Mouse (Mus musculus) forebrain, embryonic 12.5 days (tissue): Measurements from ENCODE around the gene 1110032A03Rik. TPM values are rescaled to one million over a fixed set of nuclear protein-coding genes. Genes with fewer than 3 reads are reported as not detected.

Experiments
- ATAC-seq: fragments of 200-750 bp; cut with Nextera tagmentation; 2 replicates; pipeline ENCODE4 v1.8.0; 2017; ENCODE audit warnings: moderate TSS enrichment; ENCODE audit not compliant: low FRiP score
- H3K27ac ChIP-seq: fragments of 300-500 bp; sonication (generic); 2 replicates; pipeline ENCODE4 v1.5.1; 2016; ENCODE audit warnings: mild to moderate bottlenecking
- H3K27me3 ChIP-seq: fragments of 300-500 bp; sonication (generic); 2 replicates; pipeline ENCODE4 v1.6.1; 2016; ENCODE audit warnings: mild to moderate bottlenecking
- H3K36me3 ChIP-seq: fragments of 300-500 bp; sonication (generic); replicated peaks from 2 replicates; pipeline ENCODE4 v1.6.1; 2016; ENCODE audit warnings: mild to moderate bottlenecking
- H3K4me1 ChIP-seq: fragments of 300-500 bp; sonication (generic); 2 replicates; pipeline ENCODE4 v1.6.1; 2016
- H3K4me2 ChIP-seq: fragments of 300-500 bp; sonication (generic); 2 replicates; pipeline ENCODE4 v1.6.1; 2016; ENCODE audit warnings: mild to moderate bottlenecking, moderate library complexity
- H3K4me3 ChIP-seq: fragments of 300-500 bp; sonication (generic); replicated peaks from 2 replicates; pipeline ENCODE4 v1.5.1; 2016; ENCODE audit warnings: mild to moderate bottlenecking
- H3K9ac ChIP-seq: fragments of 300-500 bp; sonication (generic); 2 replicates; pipeline ENCODE4 v1.6.1; 2016; ENCODE audit warnings: mild to moderate bottlenecking
- H3K9me3 ChIP-seq: fragments of 300-500 bp; sonication (generic); 2 replicates; pipeline ENCODE4 v1.6.1; 2016
- WGBS: fragments of 180-500 bp; shearing (Covaris S2); methylation state at CpG from one replicate; pipeline ENCODE4 v1.1.7; 2016; 5-methylcytosine and 5-hydroxymethylcytosine counted together
- polyA plus RNA-seq: library from polyadenylated mRNA; unstranded; fragments of >200 nt; fragmentation: Nextera tagmentation; extraction: Ambion mirVana; gene quantifications from 2 replicates; pipeline ENCODE4 v1.2.1, GENCODE M21; 2016

The 1110032A03Rik gene
- polyA plus RNA-seq, 1 experiment from 2014 or later = 38.0 TPM

- Histone ChIP-seq H3K4me1 (peaks cover 58% of the 10 kb centered on the region), H3K4me3 (no peak overlapping the region), H3K27ac (peak overlapping the region; percentile 61), H3K36me3 (no peaks in the 10 kb centered on the region), H3K9ac (no peak overlapping the region), H3K27me3 (peaks cover 4% of the 10 kb centered on the region; the same call in 1 of the 2 replicates), H3K9me3 (no peaks in the 10 kb centered on the region), H3K4me2 (peak overlapping the region; percentile 13; the same call in 1 of the 2 replicates)
- ATAC-seq = no peak; the same call in 1 of the 2 replicates
- 36% methylated on average over 3 of the region's 3 CpGs for WGBS
These were observed 50.5 kb downstream of the 1110032A03Rik start for GRCm38 (mm10) chr9:50724661-50725330.

DNA sequence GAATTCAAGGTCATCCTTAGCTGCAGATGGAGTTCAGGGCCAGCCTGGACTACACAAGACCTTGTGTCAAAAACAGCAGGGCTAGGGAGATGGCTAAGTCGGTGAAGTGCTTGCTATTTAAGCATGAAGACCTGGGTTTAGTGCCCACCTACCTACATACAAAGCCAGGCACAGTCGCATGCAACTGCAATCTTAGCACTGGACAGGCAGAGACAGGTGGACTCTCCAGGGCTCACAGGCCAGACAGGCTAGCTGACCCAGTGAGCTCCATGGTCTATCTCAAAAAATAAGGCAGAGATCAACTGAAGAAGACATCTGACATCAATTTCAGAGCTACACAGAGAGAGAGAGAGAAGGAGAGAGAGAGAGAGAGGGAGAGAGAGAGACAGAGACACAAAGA is 51.2 kb downstream of the 1110032A03Rik start:
- Histone ChIP-seq H3K9ac (no peak overlapping the region), H3K27ac (peak overlapping the region; percentile 61; the same call in 1 of the 2 replicates), H3K36me3 (no peaks in the 10 kb centered on the region), H3K4me1 (peaks cover 58% of the 10 kb centered on the region), H3K9me3 (no peaks in the 10 kb centered on the region), H3K4me2 (0 out of 2 replicates have a peak overlapping the region, but pooled peaks have one; percentile 13), H3K27me3 (no peaks in the 10 kb centered on the region; the same call in 1 of the 2 replicates), H3K4me3 (no peak overlapping the region)
- 93% methylated on average over 2 of the region's 2 CpGs for WGBS
- ATAC-seq = no peak

GRCm38 (mm10) chr9:50723406-50723805 is 51.9 kb downstream of the 1110032A03Rik start:
- Histone ChIP-seq H3K27me3 (no peaks in the 10 kb centered on the region), H3K9ac (no peak overlapping the region), H3K27ac (peak overlapping the region; percentile 46; the same call in 1 of the 2 replicates), H3K4me3 (no peak overlapping the region), H3K36me3 (no peaks in the 10 kb centered on the region), H3K4me1 (peaks cover 56% of the 10 kb centered on the region), H3K9me3 (no peaks in the 10 kb centered on the region), H3K4me2 (peak overlapping the region; percentile 8; the same call in 1 of the 2 replicates)
- WGBS = 70% methylated on average over 7 of the region's 7 CpGs
- ATAC-seq = no peak

DNA sequence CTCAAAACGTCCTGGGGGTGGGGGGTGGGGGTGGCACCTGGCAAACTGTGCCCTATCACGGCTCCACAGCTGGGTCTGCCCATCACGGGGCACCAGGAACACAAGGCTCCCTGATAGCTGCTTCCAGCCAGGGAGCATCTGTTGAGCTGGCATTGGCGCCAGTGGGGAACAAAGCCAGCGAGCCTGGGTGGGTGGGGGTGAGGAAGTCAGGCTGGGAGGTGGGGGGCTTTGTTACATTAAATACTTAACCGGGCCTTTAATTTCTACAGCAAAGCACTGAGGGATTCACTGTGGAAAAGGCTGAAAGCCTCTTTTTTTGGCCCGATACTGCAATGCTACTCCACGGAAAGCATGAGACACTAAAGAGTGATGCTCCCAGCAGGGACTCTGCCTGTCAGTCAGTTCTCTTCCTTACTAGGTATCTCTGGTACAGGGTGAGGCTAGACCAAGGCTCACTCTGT is 52.8 kb downstream of the 1110032A03Rik start:
- Histone ChIP-seq H3K4me2 (peak overlapping the region; percentile 8; the same call in 1 of the 2 replicates), H3K27ac (peak overlapping the region; percentile 56; the same call in 1 of the 2 replicates), H3K36me3 (no peaks in the 10 kb centered on the region), H3K9ac (no peak overlapping the region), H3K4me1 (peaks cover 50% of the 10 kb centered on the region), H3K9me3 (no peaks in the 10 kb centered on the region), H3K4me3 (no peak overlapping the region), H3K27me3 (no peaks in the 10 kb centered on the region)
- 58% methylated on average over 8 of the region's 8 CpGs for WGBS
- ATAC-seq = no peak

DNA sequence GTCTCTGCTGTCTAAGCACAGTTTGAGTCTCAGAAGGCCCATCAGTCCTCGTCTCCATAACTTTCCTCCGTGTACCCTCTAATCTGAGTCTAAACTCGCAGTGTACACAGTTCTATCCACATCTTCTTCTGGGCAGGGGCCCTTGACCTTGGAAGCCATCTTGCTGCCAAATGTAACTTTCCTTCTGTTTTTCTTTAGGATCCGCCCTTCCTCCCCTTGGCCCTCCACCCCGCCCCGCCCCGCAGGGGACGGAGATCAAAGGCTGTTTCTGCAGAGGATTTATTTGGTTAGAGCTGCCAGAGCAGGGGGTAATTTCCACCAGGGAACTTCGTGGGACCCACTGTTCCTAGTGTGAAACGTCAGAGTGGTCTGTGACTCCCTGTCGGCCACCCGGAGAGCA is 54.3 kb downstream of the 1110032A03Rik start:
- Histone ChIP-seq H3K4me1 (peaks cover 36% of the 10 kb centered on the region), H3K4me3 (no peak overlapping the region), H3K27me3 (no peaks in the 10 kb centered on the region), H3K27ac (no peak overlapping the region), H3K9me3 (no peaks in the 10 kb centered on the region), H3K4me2 (no peak overlapping the region), H3K36me3 (no peaks in the 10 kb centered on the region), H3K9ac (no peak overlapping the region)
- no peak for ATAC-seq
- WGBS = 53% methylated on average over 12 of the region's 12 CpGs

DNA sequence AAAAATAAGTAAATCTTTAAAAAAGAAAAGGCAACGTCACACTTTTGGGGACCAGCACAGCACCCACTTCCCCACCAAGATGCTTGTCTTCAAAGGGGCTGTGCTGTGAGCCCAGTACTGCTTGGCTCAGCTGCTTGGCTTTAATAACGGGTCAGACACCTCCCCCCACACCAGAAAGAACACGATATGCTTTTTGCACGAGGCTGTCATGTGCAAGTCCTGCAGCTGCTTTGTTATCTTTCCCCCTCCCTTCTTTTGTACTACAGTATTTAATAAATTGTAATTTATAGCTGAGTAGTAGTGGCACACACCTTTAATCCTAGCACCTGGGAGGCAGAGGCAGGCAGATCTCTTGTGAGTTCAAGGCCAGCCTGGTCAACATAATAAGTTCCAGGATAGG is 56.4 kb downstream of the 1110032A03Rik start:
- WGBS = 81% methylated on average over 4 of the region's 4 CpGs

DNA sequence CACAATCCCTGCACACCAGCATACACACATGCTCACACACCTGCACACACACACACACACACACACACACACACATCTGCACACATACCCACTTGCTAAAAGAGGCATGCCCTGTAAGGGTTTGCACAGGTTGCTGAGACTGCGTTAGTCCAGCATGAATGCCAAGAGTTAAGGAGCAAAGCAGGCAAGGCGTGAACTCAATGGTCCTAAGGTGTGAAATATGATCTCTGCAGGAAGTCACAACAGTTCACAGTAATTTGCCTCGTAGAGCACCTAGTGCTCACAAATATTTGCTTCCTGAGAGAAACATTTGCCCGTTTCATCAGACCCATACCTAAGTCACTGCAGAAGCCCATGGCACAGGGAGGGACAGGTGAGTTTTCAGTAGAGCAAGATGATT is 61.1 kb downstream of the 1110032A03Rik start:
- H3K27ac ChIP-seq = no peak overlapping the region
- no peak for ATAC-seq
- no peak overlapping the region for H3K4me3 ChIP-seq
- H3K27me3 ChIP-seq = no peaks in the 10 kb centered on the region
- no peaks in the 10 kb centered on the region for H3K4me1 ChIP-seq
- no peak overlapping the region for H3K4me2 ChIP-seq
- 61% methylated on average over 4 of the region's 4 CpGs for WGBS
- H3K36me3 ChIP-seq = 0 out of 2 replicates have a peak, but pooled peaks cover 6% of the 10 kb centered on the region
- H3K9me3 ChIP-seq = no peaks in the 10 kb centered on the region
- H3K9ac ChIP-seq = no peak overlapping the region

More for the DNA sequence above, 56.4 kb downstream of the 1110032A03Rik start:
- Histone ChIP-seq H3K9ac (no peak overlapping the region), H3K4me1 (peaks cover 20% of the 10 kb centered on the region), H3K4me2 (no peak overlapping the region), H3K27ac (no peak overlapping the region), H3K9me3 (no peaks in the 10 kb centered on the region), H3K4me3 (no peak overlapping the region), H3K27me3 (no peaks in the 10 kb centered on the region), H3K36me3 (no peaks in the 10 kb centered on the region)
- ATAC-seq = no peak

Other genes with a start within 250 kb of the 1110032A03Rik start
- gene Pts, start 246.8 kb downstream of the 1110032A03Rik start, polyA plus RNA-seq = 95.4 and 96.2 TPM in 2 replicates
- 12.3 and 16.1 TPM in 2 replicates for gene Il18, start 220.7 kb downstream of the 1110032A03Rik start, polyA plus RNA-seq
- 0.46 and 0.56 TPM in 2 replicates for gene Bco2, start 220.3 kb downstream of the 1110032A03Rik start, polyA plus RNA-seq
- 0.32 and 0.33 TPM in 2 replicates for gene Tex12, start 214.2 kb downstream of the 1110032A03Rik start, polyA plus RNA-seq
- gene Sdhd, start 171.7 kb downstream of the 1110032A03Rik start, polyA plus RNA-seq = 219 and 221 TPM in 2 replicates
- 385 and 386 TPM in 2 replicates for gene Timm8b, start 171.6 kb downstream of the 1110032A03Rik start, polyA plus RNA-seq
- 8.2 and 8.7 TPM in 2 replicates for gene Pih1d2, start 158.2 kb downstream of the 1110032A03Rik start, polyA plus RNA-seq
- 27.0 and 28.3 TPM in 2 replicates for gene Nkapd1, start 158.1 kb downstream of the 1110032A03Rik start, polyA plus RNA-seq
- 43.4 and 48.3 TPM in 2 replicates for gene Dlat, start 115.7 kb downstream of the 1110032A03Rik start, polyA plus RNA-seq
- gene Dixdc1, start 36.0 kb downstream of the 1110032A03Rik start, polyA plus RNA-seq = 18.2 and 18.6 TPM in 2 replicates
- gene 2310030G06Rik, start 29.0 kb downstream of the 1110032A03Rik start, polyA plus RNA-seq = 0.88 and 1.6 TPM in 2 replicates
- gene Cryab, start 24.2 kb downstream of the 1110032A03Rik start, polyA plus RNA-seq = 3.9 and 6.5 TPM in 2 replicates
- 0.54 TPM in 1 of 2 replicates, not detected in the other for gene Hspb2, start 23.2 kb downstream of the 1110032A03Rik start, polyA plus RNA-seq
- 10.6 and 11.7 TPM in 2 replicates for gene Fdxacb1, start 7.3 kb downstream of the 1110032A03Rik start, polyA plus RNA-seq
- 38.0 and 40.6 TPM in 2 replicates for gene Alg9, start 501 bp downstream of the 1110032A03Rik start, polyA plus RNA-seq
- gene Ppp2r1b, start 69.8 kb upstream of the 1110032A03Rik start, polyA plus RNA-seq = 109 and 112 TPM in 2 replicates
- gene Sik2, start 233.6 kb upstream of the 1110032A03Rik start, polyA plus RNA-seq = 14.9 and 16.2 TPM in 2 replicates